Mouse (Mus musculus): ENCODE results near the gene Gabbr1. TPM values are rescaled to one million over a fixed set of nuclear protein-coding genes. Genes with fewer than 3 reads are reported as not detected.
A peak's percentile ranks its signal among the peaks of the same experiment; 100 is the strongest.
"Not testable (repeated sequence)": the region's sequence is repeated elsewhere in the genome, so short reads cannot be mapped to it uniquely, and the experiment has no call there.

Gabbr1 gene
- total and polyA plus RNA-seq, 2 experiments from 2014 or later: 80.1 to 416 TPM

DNA sequence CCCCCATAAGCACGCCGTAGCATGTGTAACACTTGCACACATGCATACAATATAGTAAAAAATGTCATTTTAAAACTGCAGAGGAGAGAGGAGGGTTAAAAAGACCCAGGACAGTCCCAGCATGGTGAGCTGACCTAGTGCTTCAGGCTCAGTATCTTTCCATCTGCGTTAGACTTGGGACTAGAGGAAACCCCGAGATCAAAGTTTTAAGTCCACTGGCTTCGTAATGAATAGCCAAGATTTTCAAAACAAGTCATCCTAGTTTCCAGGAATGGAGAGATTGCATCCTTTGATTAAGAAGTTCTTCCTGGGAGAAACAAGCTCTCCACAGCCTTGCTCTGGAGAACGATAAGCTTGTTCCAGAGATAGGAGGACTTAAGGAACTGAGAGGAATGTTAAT, 37.6 kb upstream of the Gabbr1 start:
- TF ChIP-seq CTCF (IDR thresholded peaks at IDR 0.05; ENCODE audit: low read depth): no peak
- no peak overlapping the region for H3K27ac ChIP-seq (ENCODE audit: low read depth, low read length)
- H3K9me3 ChIP-seq (ENCODE audit: low read length): no peaks in the 10 kb centered on the region
- H3K4me1 ChIP-seq (ENCODE audit: insufficient read depth): peaks cover 7% of the 10 kb centered on the region; the same call in 1 of the 2 replicates
- no peak overlapping the region for H3K9ac ChIP-seq
- peaks cover 65% of the 10 kb centered on the region for H3K36me3 ChIP-seq (ENCODE audit: insufficient read depth)
- DNase-seq (no peak), ATAC-seq (no peak)
- H3K4me2 ChIP-seq (ENCODE audit: low read depth): no peak overlapping the region
- no peaks in the 10 kb centered on the region for H3K27me3 ChIP-seq (ENCODE audit: insufficient read depth, low read length)
- no peak overlapping the region for H3K4me3 ChIP-seq (ENCODE audit: low read depth, low read length)
- WGBS: 92% methylated on average over 6 of the region's 6 CpGs

DNA sequence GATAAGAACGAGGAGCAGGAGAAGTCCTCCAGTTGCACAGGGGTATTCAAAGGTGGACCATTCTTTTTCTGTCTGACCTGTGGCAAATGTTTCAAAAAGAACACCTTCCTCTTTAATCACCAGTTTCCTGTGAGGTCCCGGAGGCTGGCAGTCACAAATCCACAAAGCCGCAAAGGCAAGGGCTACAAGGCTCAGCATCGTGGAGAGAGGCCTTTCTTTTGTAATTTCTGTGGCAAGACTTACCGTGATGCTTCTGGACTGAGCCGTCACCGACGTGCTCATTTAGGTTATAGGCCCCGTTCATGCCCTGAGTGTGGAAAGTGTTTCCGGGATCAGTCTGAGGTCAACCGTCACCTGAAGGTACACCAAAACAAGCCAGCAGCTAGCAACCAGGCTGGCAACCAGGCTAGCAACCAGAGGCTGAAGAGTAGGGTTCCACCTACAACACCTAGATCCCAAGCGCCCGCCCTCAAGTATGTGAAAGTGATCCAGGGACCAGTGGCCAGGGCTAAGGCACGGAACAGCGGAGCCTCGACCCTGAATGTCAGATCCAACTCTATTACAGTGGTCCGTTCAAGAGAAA, 36.2 kb upstream of the Gabbr1 start:
- no peak for DNase-seq
- 94% methylated on average over 17 of the region's 17 CpGs for WGBS
- Histone ChIP-seq H3K4me3 (ENCODE audit: low read depth, low read length) (no peak overlapping the region), H3K27me3 (ENCODE audit: insufficient read depth, low read length) (no peaks in the 10 kb centered on the region), H3K9ac (no peak overlapping the region), H3K9me3 (ENCODE audit: low read length) (no peaks in the 10 kb centered on the region), H3K4me1 (ENCODE audit: insufficient read depth) (peaks cover 5% of the 10 kb centered on the region; the same call in 1 of the 2 replicates), H3K27ac (ENCODE audit: low read depth, low read length) (no peak overlapping the region), H3K4me2 (ENCODE audit: low read depth) (no peak overlapping the region), H3K36me3 (ENCODE audit: insufficient read depth) (peaks cover 63% of the 10 kb centered on the region)
- ATAC-seq: no peak
- no peak for TF ChIP-seq CTCF (IDR thresholded peaks at IDR 0.05; ENCODE audit: low read depth)

- no peak for TF ChIP-seq CTCF (IDR thresholded peaks at IDR 0.05; ENCODE audit: low read depth)
- H3K4me1 ChIP-seq (ENCODE audit: insufficient read depth): no peaks in the 10 kb centered on the region
- no peak overlapping the region for H3K9ac ChIP-seq
- no peak overlapping the region for H3K4me3 ChIP-seq (ENCODE audit: low read depth, low read length)
- no peaks in the 10 kb centered on the region for H3K9me3 ChIP-seq (ENCODE audit: low read length)
- ATAC-seq (no peak; the same call in 1 of the 2 replicates), DNase-seq (no peak)
- no peak overlapping the region for H3K27ac ChIP-seq (ENCODE audit: low read depth, low read length)
- WGBS: 66% methylated on average over 3 of the region's 3 CpGs
- H3K4me2 ChIP-seq (ENCODE audit: low read depth): no peak overlapping the region
- peaks cover 47% of the 10 kb centered on the region for H3K36me3 ChIP-seq (ENCODE audit: insufficient read depth)
- H3K27me3 ChIP-seq (ENCODE audit: insufficient read depth, low read length): no peaks in the 10 kb centered on the region
Measured at GRCm38 (mm10) chr17:37011719-37012118, 34.0 kb upstream of the Gabbr1 start.

DNA sequence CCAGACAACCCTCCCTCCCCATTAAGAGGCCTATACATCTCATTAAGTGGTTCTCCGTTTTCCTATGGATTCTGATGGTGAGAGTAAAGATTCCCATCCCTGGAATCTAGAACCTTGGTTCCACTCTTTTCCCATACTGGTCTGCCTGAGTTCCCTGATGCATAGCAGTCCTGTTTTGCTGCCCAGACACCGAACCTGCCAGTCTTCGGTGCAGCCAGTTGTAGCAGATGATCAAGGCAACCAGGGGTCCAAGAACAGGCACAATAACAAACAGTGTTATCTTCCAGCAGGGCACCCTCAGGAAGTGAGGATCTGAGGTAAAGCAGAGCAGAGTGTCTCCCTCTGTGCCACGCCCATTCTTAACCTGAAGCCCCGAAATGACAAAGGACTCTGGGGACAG, 33.6 kb upstream of the Gabbr1 start:
- peaks cover 44% of the 10 kb centered on the region for H3K36me3 ChIP-seq (ENCODE audit: insufficient read depth)
- 78% methylated on average over 5 of the region's 5 CpGs for WGBS

GRCm38 (mm10) chr17:37016333-37016732, 29.4 kb upstream of the Gabbr1 start:
- H3K4me1 ChIP-seq (ENCODE audit: insufficient read depth): no peaks in the 10 kb centered on the region
- no peak overlapping the region for H3K27ac ChIP-seq (ENCODE audit: low read depth, low read length)
- no peaks in the 10 kb centered on the region for H3K27me3 ChIP-seq (ENCODE audit: insufficient read depth, low read length)
- 0 out of 2 replicates have a peak, but pooled peaks cover 3% of the 10 kb centered on the region for H3K36me3 ChIP-seq (ENCODE audit: insufficient read depth)
- TF ChIP-seq CTCF (IDR thresholded peaks at IDR 0.05; ENCODE audit: low read depth): no peak
- no peak overlapping the region for H3K4me2 ChIP-seq (ENCODE audit: low read depth)
- no peak overlapping the region for H3K4me3 ChIP-seq (ENCODE audit: low read depth, low read length)
- no peaks in the 10 kb centered on the region for H3K9me3 ChIP-seq (ENCODE audit: low read length)
- ATAC-seq: no peak
- DNase-seq: no peak
- no peak overlapping the region for H3K9ac ChIP-seq

More for the DNA sequence above, 33.6 kb upstream of the Gabbr1 start:
- DNase-seq: no peak
- Histone ChIP-seq H3K4me2 (ENCODE audit: low read depth) (no peak overlapping the region), H3K4me3 (ENCODE audit: low read depth, low read length) (no peak overlapping the region), H3K9me3 (ENCODE audit: low read length) (no peaks in the 10 kb centered on the region), H3K9ac (no peak overlapping the region), H3K27me3 (ENCODE audit: insufficient read depth, low read length) (no peaks in the 10 kb centered on the region), H3K27ac (ENCODE audit: low read depth, low read length) (no peak overlapping the region), H3K4me1 (ENCODE audit: insufficient read depth) (no peaks in the 10 kb centered on the region)
- no peak for TF ChIP-seq CTCF (IDR thresholded peaks at IDR 0.05; ENCODE audit: low read depth)
- peak; percentile 30; the same call in 1 of the 2 replicates for ATAC-seq

- DNase-seq: no peak
Measured at GRCm38 (mm10) chr17:37018328-37018727, 27.4 kb upstream of the Gabbr1 start.

DNA sequence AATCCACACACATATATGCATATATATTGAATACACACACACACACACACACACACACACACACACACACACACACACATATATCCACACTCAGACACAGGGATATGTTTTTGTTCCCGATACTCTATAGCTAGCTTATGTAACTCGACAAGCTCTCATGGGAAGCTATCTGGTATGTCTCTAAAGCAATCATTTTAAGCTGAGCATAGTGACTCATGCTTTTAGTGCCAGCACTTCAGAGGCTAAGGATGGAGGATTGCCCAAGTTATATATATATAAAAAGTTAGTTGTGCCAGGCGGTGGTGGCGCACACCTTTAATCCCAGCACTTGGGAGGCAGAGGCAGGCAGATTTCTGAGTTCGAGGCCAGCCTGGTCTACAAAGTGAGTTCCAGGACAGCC, 26.5 kb upstream of the Gabbr1 start:
- not testable (repeated sequence) for H3K4me3 ChIP-seq (ENCODE audit: low read depth, low read length); H3K9me3 ChIP-seq (ENCODE audit: low read length); H3K4me2 ChIP-seq (ENCODE audit: low read depth); H3K9ac ChIP-seq; H3K27ac ChIP-seq (ENCODE audit: low read depth, low read length); ATAC-seq; DNase-seq; H3K27me3 ChIP-seq (ENCODE audit: insufficient read depth, low read length); H3K4me1 ChIP-seq (ENCODE audit: insufficient read depth); H3K36me3 ChIP-seq (ENCODE audit: insufficient read depth)
- 95% methylated on average over 5 of the region's 5 CpGs for WGBS

More at GRCm38 (mm10) chr17:37018328-37018727, 27.4 kb upstream of the Gabbr1 start:
- no peak for ATAC-seq
- WGBS: 42% methylated on average over 3 of the region's 3 CpGs
- Histone ChIP-seq H3K27ac (ENCODE audit: low read depth, low read length) (no peak overlapping the region), H3K4me1 (ENCODE audit: insufficient read depth) (no peaks in the 10 kb centered on the region), H3K27me3 (ENCODE audit: insufficient read depth, low read length) (no peaks in the 10 kb centered on the region), H3K4me3 (ENCODE audit: low read depth, low read length) (no peak overlapping the region), H3K9me3 (ENCODE audit: low read length) (no peaks in the 10 kb centered on the region), H3K9ac (no peak overlapping the region), H3K36me3 (ENCODE audit: insufficient read depth) (no peaks in the 10 kb centered on the region), H3K4me2 (ENCODE audit: low read depth) (no peak overlapping the region)
- TF ChIP-seq CTCF (IDR thresholded peaks at IDR 0.05; ENCODE audit: low read depth): no peak
